Mouse (Mus musculus): Measurements from ENCODE around the gene Olfml3. TPM values are rescaled to one million over a fixed set of nuclear protein-coding genes. Genes with fewer than 3 reads are reported as not detected.

The Olfml3 gene
- polyA plus RNA-seq, 1 experiment from 2014 or later, result 66.6 TPM

- DNase-seq (ENCODE audit: low spot score) (no peak), ATAC-seq (replicated peaks; ENCODE audit: low FRiP score, low TSS enrichment, low read depth) (no peak)
- Histone ChIP-seq H3K4me2 (ENCODE audit: low read length) (no peak overlapping the region), H3K4me3 (ENCODE audit: low read depth, low read length) (no peak overlapping the region), H3K36me3 (ENCODE audit: control insufficient read depth, insufficient read depth, low read length) (no peaks in the 10 kb centered on the region), H3K27ac (ENCODE audit: low read depth) (no peak overlapping the region), H3K9me3 (ENCODE audit: control insufficient read depth, low read length) (no peaks in the 10 kb centered on the region), H3K4me1 (replicated peaks; ENCODE audit: control insufficient read depth, insufficient read depth, low read length) (peaks cover 20% of the 10 kb centered on the region), H3K27me3 (replicated peaks; ENCODE audit: control insufficient read depth, insufficient read depth, low read length) (no peaks in the 10 kb centered on the region), H3K9ac (ENCODE audit: low read length) (no peak overlapping the region)
- 75% methylated on average over 4 of the region's 4 CpGs for WGBS
Observed at GRCm38 (mm10) chr3:103718728-103719127, 19.1 kb downstream of the Olfml3 start.

- Histone ChIP-seq H3K27me3 (replicated peaks; ENCODE audit: control insufficient read depth, insufficient read depth, low read length) (no peaks in the 10 kb centered on the region), H3K36me3 (ENCODE audit: control insufficient read depth, insufficient read depth, low read length) (no peaks in the 10 kb centered on the region), H3K9ac (ENCODE audit: low read length) (no peak overlapping the region), H3K27ac (ENCODE audit: low read depth) (peak overlapping the region; percentile 59), H3K4me3 (ENCODE audit: low read depth, low read length) (no peak overlapping the region), H3K9me3 (ENCODE audit: control insufficient read depth, low read length) (no peaks in the 10 kb centered on the region), H3K4me2 (ENCODE audit: low read length) (no peak overlapping the region), H3K4me1 (replicated peaks; ENCODE audit: control insufficient read depth, insufficient read depth, low read length) (peaks cover 20% of the 10 kb centered on the region)
- DNase-seq (ENCODE audit: low spot score) (no peak), ATAC-seq (replicated peaks; ENCODE audit: low FRiP score, low TSS enrichment, low read depth) (no peak)
- WGBS, result 44% methylated on average over 15 of the region's 15 CpGs
Observed at GRCm38 (mm10) chr3:103716774-103717760, 20.7 kb downstream of the Olfml3 start.

- DNase-seq (ENCODE audit: low spot score) (peak; percentile 66), ATAC-seq (replicated peaks; ENCODE audit: low FRiP score, low TSS enrichment, low read depth) (no peak; the same call in 1 of the 2 replicates)
- peak overlapping the region; percentile 59; the same call in 1 of the 2 replicates for H3K27ac ChIP-seq (ENCODE audit: low read depth)
- WGBS, result 39% methylated on average over 11 of the region's 11 CpGs
- no peak overlapping the region for H3K9ac ChIP-seq (ENCODE audit: low read length)
- H3K27me3 ChIP-seq (replicated peaks; ENCODE audit: control insufficient read depth, insufficient read depth, low read length), result no peaks in the 10 kb centered on the region
- H3K9me3 ChIP-seq (ENCODE audit: control insufficient read depth, low read length), result no peaks in the 10 kb centered on the region
- no peak overlapping the region for H3K4me2 ChIP-seq (ENCODE audit: low read length)
- H3K4me3 ChIP-seq (ENCODE audit: low read depth, low read length), result no peak overlapping the region
- peaks cover 20% of the 10 kb centered on the region for H3K4me1 ChIP-seq (replicated peaks; ENCODE audit: control insufficient read depth, insufficient read depth, low read length)
- no peaks in the 10 kb centered on the region for H3K36me3 ChIP-seq (ENCODE audit: control insufficient read depth, insufficient read depth, low read length)
Observed at GRCm38 (mm10) chr3:103715762-103716693, 21.8 kb downstream of the Olfml3 start.

GRCm38 (mm10) chr3:103714942-103715341 lies 22.9 kb downstream of the Olfml3 start:
- Histone ChIP-seq H3K9me3 (ENCODE audit: control insufficient read depth, low read length) (no peaks in the 10 kb centered on the region), H3K4me2 (ENCODE audit: low read length) (no peak overlapping the region), H3K27ac (ENCODE audit: low read depth) (no peak overlapping the region), H3K9ac (ENCODE audit: low read length) (no peak overlapping the region), H3K27me3 (replicated peaks; ENCODE audit: control insufficient read depth, insufficient read depth, low read length) (no peaks in the 10 kb centered on the region), H3K36me3 (ENCODE audit: control insufficient read depth, insufficient read depth, low read length) (no peaks in the 10 kb centered on the region), H3K4me1 (replicated peaks; ENCODE audit: control insufficient read depth, insufficient read depth, low read length) (peaks cover 20% of the 10 kb centered on the region), H3K4me3 (ENCODE audit: low read depth, low read length) (no peak overlapping the region)
- WGBS, result 79% methylated on average over 8 of the region's 8 CpGs
- ATAC-seq (replicated peaks; ENCODE audit: low FRiP score, low TSS enrichment, low read depth) (no peak), DNase-seq (ENCODE audit: low spot score) (no peak)

GRCm38 (mm10) chr3:103714236-103714875 lies 23.4 kb downstream of the Olfml3 start:
- no peaks in the 10 kb centered on the region for H3K27me3 ChIP-seq (replicated peaks; ENCODE audit: control insufficient read depth, insufficient read depth, low read length)
- DNase-seq (ENCODE audit: low spot score) (no peak), ATAC-seq (replicated peaks; ENCODE audit: low FRiP score, low TSS enrichment, low read depth) (no peak)
- H3K9ac ChIP-seq (ENCODE audit: low read length), result no peak overlapping the region
- H3K27ac ChIP-seq (ENCODE audit: low read depth), result no peak overlapping the region
- H3K36me3 ChIP-seq (ENCODE audit: control insufficient read depth, insufficient read depth, low read length), result no peaks in the 10 kb centered on the region
- H3K9me3 ChIP-seq (ENCODE audit: control insufficient read depth, low read length), result no peaks in the 10 kb centered on the region
- WGBS, result 79% methylated on average over 7 of the region's 7 CpGs
- peaks cover 18% of the 10 kb centered on the region for H3K4me1 ChIP-seq (replicated peaks; ENCODE audit: control insufficient read depth, insufficient read depth, low read length)
- no peak overlapping the region for H3K4me2 ChIP-seq (ENCODE audit: low read length)
- no peak overlapping the region for H3K4me3 ChIP-seq (ENCODE audit: low read depth, low read length)

- 96% methylated on average over 4 of the region's 4 CpGs for WGBS
- H3K27ac ChIP-seq (ENCODE audit: low read depth), result no peak overlapping the region
- no peak overlapping the region for H3K9ac ChIP-seq (ENCODE audit: low read length)
- peaks cover 10% of the 10 kb centered on the region for H3K4me1 ChIP-seq (replicated peaks; ENCODE audit: control insufficient read depth, insufficient read depth, low read length)
- H3K27me3 ChIP-seq (replicated peaks; ENCODE audit: control insufficient read depth, insufficient read depth, low read length), result no peaks in the 10 kb centered on the region
- H3K9me3 ChIP-seq (ENCODE audit: control insufficient read depth, low read length), result no peaks in the 10 kb centered on the region
- no peak for ATAC-seq (replicated peaks; ENCODE audit: low FRiP score, low TSS enrichment, low read depth)
- DNase-seq (ENCODE audit: low spot score), result no peak
- no peaks in the 10 kb centered on the region for H3K36me3 ChIP-seq (ENCODE audit: control insufficient read depth, insufficient read depth, low read length)
- H3K4me2 ChIP-seq (ENCODE audit: low read length), result no peak overlapping the region
- H3K4me3 ChIP-seq (ENCODE audit: low read depth, low read length), result no peak overlapping the region
Observed at GRCm38 (mm10) chr3:103712196-103712595, 25.6 kb downstream of the Olfml3 start.

GRCm38 (mm10) chr3:103709470-103710040 lies 28.2 kb downstream of the Olfml3 start:
- DNase-seq (ENCODE audit: low spot score), result no peak
- Histone ChIP-seq H3K4me1 (replicated peaks; ENCODE audit: control insufficient read depth, insufficient read depth, low read length) (no peaks in the 10 kb centered on the region), H3K4me3 (ENCODE audit: low read depth, low read length) (no peak overlapping the region), H3K4me2 (ENCODE audit: low read length) (no peak overlapping the region), H3K27ac (ENCODE audit: low read depth) (no peak overlapping the region), H3K36me3 (ENCODE audit: control insufficient read depth, insufficient read depth, low read length) (no peaks in the 10 kb centered on the region), H3K9me3 (ENCODE audit: control insufficient read depth, low read length) (no peaks in the 10 kb centered on the region), H3K27me3 (replicated peaks; ENCODE audit: control insufficient read depth, insufficient read depth, low read length) (no peaks in the 10 kb centered on the region), H3K9ac (ENCODE audit: low read length) (no peak overlapping the region)
- no peak for ATAC-seq (replicated peaks; ENCODE audit: low FRiP score, low TSS enrichment, low read depth)
- 90% methylated on average over 5 of the region's 5 CpGs for WGBS

GRCm38 (mm10) chr3:103705426-103705825 lies 32.4 kb downstream of the Olfml3 start:
- H3K27ac ChIP-seq (ENCODE audit: low read depth), result no peak overlapping the region
- H3K36me3 ChIP-seq (ENCODE audit: control insufficient read depth, insufficient read depth, low read length), result no peaks in the 10 kb centered on the region
- no peaks in the 10 kb centered on the region for H3K9me3 ChIP-seq (ENCODE audit: control insufficient read depth, low read length)
- DNase-seq (ENCODE audit: low spot score) (no peak), ATAC-seq (replicated peaks; ENCODE audit: low FRiP score, low TSS enrichment, low read depth) (no peak)
- H3K4me2 ChIP-seq (ENCODE audit: low read length), result no peak overlapping the region
- no peak overlapping the region for H3K4me3 ChIP-seq (ENCODE audit: low read depth, low read length)
- no peaks in the 10 kb centered on the region for H3K4me1 ChIP-seq (replicated peaks; ENCODE audit: control insufficient read depth, insufficient read depth, low read length)
- 73% methylated on average over 12 of the region's 12 CpGs for WGBS
- H3K27me3 ChIP-seq (replicated peaks; ENCODE audit: control insufficient read depth, insufficient read depth, low read length), result no peaks in the 10 kb centered on the region
- H3K9ac ChIP-seq (ENCODE audit: low read length), result no peak overlapping the region

Measured in intestine, embryonic 14.5 days (tissue).